Mouse (Mus musculus): ENCODE data around the gene Slamf6. TPM values are rescaled to one million over a fixed set of nuclear protein-coding genes. Genes with fewer than 3 reads are reported as not detected.

Gene Slamf6
- polyA plus RNA-seq, 1 experiment from 2014 or later = 0.74 TPM

DNA sequence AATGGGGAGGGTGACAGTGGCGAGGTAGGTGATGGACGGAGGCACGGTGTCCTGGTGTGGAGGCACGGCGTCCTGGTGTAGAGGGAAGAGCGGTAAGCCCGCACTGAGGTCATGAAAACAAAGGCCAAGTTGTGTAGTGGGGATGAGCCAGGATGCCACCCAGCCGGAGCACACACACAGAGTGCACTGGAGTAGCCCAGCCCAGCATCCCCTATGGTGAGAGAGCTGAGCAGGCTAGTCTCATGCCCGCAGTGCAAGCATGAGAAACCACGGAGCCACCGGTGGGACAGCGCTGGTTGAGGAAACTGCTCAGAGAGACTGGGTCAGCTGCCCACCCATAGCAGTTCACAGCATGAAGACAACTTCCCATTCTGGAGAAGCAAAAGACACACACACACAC, 84.3 kb downstream of the Slamf6 start:
- no peak overlapping the region for H3K4me3 ChIP-seq (ENCODE audit: low read depth, low read length)
- no peak for ATAC-seq
- H3K36me3 ChIP-seq (ENCODE audit: insufficient read depth, low read length) = peaks cover 7% of the 10 kb centered on the region; the same call in 1 of the 2 replicates
- H3K4me1 ChIP-seq (ENCODE audit: insufficient read depth, low read depth, low read length) = no peaks in the 10 kb centered on the region
- no peaks in the 10 kb centered on the region for H3K9me3 ChIP-seq (ENCODE audit: low read length)
- no peak for TF ChIP-seq CTCF (IDR thresholded peaks at IDR 0.05)
- TF ChIP-seq EP300 (IDR thresholded peaks at IDR 0.05) = no peak
- no peaks in the 10 kb centered on the region for H3K27me3 ChIP-seq (replicated peaks; ENCODE audit: insufficient read depth, low read length)
- no peak overlapping the region for H3K9ac ChIP-seq (replicated peaks; ENCODE audit: low read depth)
- WGBS = 70% methylated on average over 12 of the region's 12 CpGs
- no peak overlapping the region for H3K4me2 ChIP-seq (replicated peaks; ENCODE audit: low read depth, low read length)
- DNase-seq (ENCODE audit: low spot score) = no peak
- H3K27ac ChIP-seq (ENCODE audit: low read length) = no peak overlapping the region

Other genes with a start within 250 kb of the Slamf6 start
- gene Cd48, start 235.5 kb upstream of the Slamf6 start, polyA plus RNA-seq (2015; fragmentation: Nextera tagmentation; extraction: Ambion mirVana) = 11.0 and 11.7 TPM in 2 replicates
- gene Slamf1, start 150.4 kb upstream of the Slamf6 start, polyA plus RNA-seq (2015; fragmentation: Nextera tagmentation; extraction: Ambion mirVana) = 1.0 and 1.1 TPM in 2 replicates
- gene Cd84, start 77.8 kb upstream of the Slamf6 start, polyA plus RNA-seq (2015; fragmentation: Nextera tagmentation; extraction: Ambion mirVana) = 7.3 and 8.3 TPM in 2 replicates
- gene Gm10521, start 21.9 kb upstream of the Slamf6 start, polyA plus RNA-seq (2015; fragmentation: Nextera tagmentation; extraction: Ambion mirVana) = 0.10 TPM in 1 of 2 replicates, not detected in the other
- gene Vangl2, start 110.9 kb downstream of the Slamf6 start, polyA plus RNA-seq (2015; fragmentation: Nextera tagmentation; extraction: Ambion mirVana) = 6.2 and 6.9 TPM in 2 replicates
- gene Nhlh1, start 140.1 kb downstream of the Slamf6 start, polyA plus RNA-seq (2015; fragmentation: Nextera tagmentation; extraction: Ambion mirVana) = not detected in 2 replicates
- 99.1 and 111 TPM in 2 replicates for gene Copa, start 165.0 kb downstream of the Slamf6 start, polyA plus RNA-seq (2015; fragmentation: Nextera tagmentation; extraction: Ambion mirVana)
- gene Ncstn, start 165.3 kb downstream of the Slamf6 start, polyA plus RNA-seq (2015; fragmentation: Nextera tagmentation; extraction: Ambion mirVana) = 103 and 108 TPM in 2 replicates
- 74.5 and 74.9 TPM in 2 replicates for gene Pex19, start 209.2 kb downstream of the Slamf6 start, polyA plus RNA-seq (2015; fragmentation: Nextera tagmentation; extraction: Ambion mirVana)
- gene Dcaf8, start 230.6 kb downstream of the Slamf6 start, polyA plus RNA-seq (2015; fragmentation: Nextera tagmentation; extraction: Ambion mirVana) = 93.7 and 96.6 TPM in 2 replicates